Mouse (Mus musculus) midbrain, embryonic 10.5 days (tissue): ENCODE measurements around the gene Ptchd1. TPM values are rescaled to one million over a fixed set of nuclear protein-coding genes. Genes with fewer than 3 reads are reported as not detected.

Source experiments
- DNase-seq: peaks from one replicate; pipeline ENCODE4 v3.0.0-alpha.2; 2017; ENCODE audit warnings: low spot score
- H3K27ac ChIP-seq: fragments of 300-500 bp; sonication (generic); replicated peaks from 2 replicates; pipeline ENCODE4 v1.5.1; 2016; ENCODE audit warnings: mild to moderate bottlenecking
- H3K27me3 ChIP-seq: fragments of 300-500 bp; sonication (generic); 2 replicates; pipeline ENCODE4 v1.6.1; 2016; ENCODE audit warnings: low read depth, mild to moderate bottlenecking; ENCODE audit not compliant: poor library complexity, severe bottlenecking
- H3K36me3 ChIP-seq: fragments of 300-500 bp; sonication (generic); 2 replicates; pipeline ENCODE4 v1.6.1; 2016; ENCODE audit warnings: mild to moderate bottlenecking, moderate library complexity
- H3K4me1 ChIP-seq: fragments of 300-500 bp; sonication (generic); 2 replicates; pipeline ENCODE4 v1.6.1; 2016
- H3K4me3 ChIP-seq: fragments of 300-500 bp; sonication (generic); 2 replicates; pipeline ENCODE4 v1.5.1; 2016; ENCODE audit warnings: mild to moderate bottlenecking, moderate library complexity
- H3K9me3 ChIP-seq: fragments of 300-500 bp; sonication (generic); replicated peaks from 2 replicates; pipeline ENCODE4 v1.6.1; 2016; ENCODE audit warnings: mild to moderate bottlenecking
- WGBS: fragments of 180-500 bp; shearing (Covaris S2); methylation state at CpG from one replicate; pipeline ENCODE4 v1.1.7; 2016; 5-methylcytosine and 5-hydroxymethylcytosine counted together
- polyA plus RNA-seq: library from polyadenylated mRNA; unstranded; fragments of >200 nt; fragmentation: Nextera tagmentation; extraction: Ambion mirVana; gene quantifications from 2 replicates; pipeline ENCODE4 v1.2.1, GENCODE M21; 2016

Gene Ptchd1
- polyA plus RNA-seq, 1 experiment from 2014 or later, result 0.72 TPM

DNA sequence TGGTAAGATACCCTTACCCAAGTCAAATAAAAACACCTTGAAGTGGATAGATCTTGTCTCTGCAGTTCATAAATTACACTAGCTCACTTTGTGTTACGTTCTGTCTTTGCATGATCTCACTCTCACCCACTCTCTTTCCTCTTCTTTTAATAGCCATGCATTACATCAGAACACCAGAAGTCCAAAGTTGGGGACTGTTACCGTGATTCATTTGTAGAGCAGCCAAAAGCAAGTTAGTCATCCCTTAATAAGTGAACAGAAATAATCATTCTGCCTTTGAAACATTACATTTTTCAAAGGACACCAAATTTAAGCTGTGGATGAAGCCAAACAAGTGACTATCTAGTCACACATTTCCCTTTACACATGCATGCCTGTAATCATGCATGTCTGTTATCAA lies 31.1 kb downstream of the Ptchd1 start:
- Histone ChIP-seq H3K9me3 (no peaks in the 10 kb centered on the region), H3K4me1 (no peaks in the 10 kb centered on the region), H3K27ac (no peak overlapping the region), H3K36me3 (no peaks in the 10 kb centered on the region), H3K27me3 (no peaks in the 10 kb centered on the region), H3K4me3 (no peak overlapping the region)
- 86% methylated on average over 2 of the region's 2 CpGs for WGBS
- DNase-seq, result no peak

DNA sequence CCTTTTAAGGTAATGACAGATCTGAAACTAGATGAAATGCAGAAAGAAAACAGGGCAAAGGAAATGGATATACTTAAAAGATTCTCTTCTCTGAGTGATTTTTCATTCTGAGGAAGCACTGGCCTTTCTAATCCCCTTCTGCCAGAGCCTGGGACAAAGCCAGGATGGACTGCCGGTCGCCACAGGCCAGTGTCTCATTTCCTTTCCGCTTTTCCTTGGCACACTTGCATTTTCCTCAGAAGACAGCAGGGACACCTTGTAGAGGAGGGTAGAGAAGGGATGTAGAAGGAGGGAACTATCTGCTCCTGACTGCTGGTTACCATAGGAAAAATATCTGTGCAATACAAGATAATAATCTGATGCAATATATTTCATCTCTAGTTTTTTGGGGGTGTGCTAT lies 32.1 kb downstream of the Ptchd1 start:
- Histone ChIP-seq H3K27me3 (no peaks in the 10 kb centered on the region), H3K36me3 (no peaks in the 10 kb centered on the region), H3K4me3 (no peak overlapping the region), H3K4me1 (no peaks in the 10 kb centered on the region), H3K9me3 (no peaks in the 10 kb centered on the region), H3K27ac (no peak overlapping the region)
- WGBS, result 81% methylated on average over 3 of the region's 3 CpGs
- no peak for DNase-seq

DNA sequence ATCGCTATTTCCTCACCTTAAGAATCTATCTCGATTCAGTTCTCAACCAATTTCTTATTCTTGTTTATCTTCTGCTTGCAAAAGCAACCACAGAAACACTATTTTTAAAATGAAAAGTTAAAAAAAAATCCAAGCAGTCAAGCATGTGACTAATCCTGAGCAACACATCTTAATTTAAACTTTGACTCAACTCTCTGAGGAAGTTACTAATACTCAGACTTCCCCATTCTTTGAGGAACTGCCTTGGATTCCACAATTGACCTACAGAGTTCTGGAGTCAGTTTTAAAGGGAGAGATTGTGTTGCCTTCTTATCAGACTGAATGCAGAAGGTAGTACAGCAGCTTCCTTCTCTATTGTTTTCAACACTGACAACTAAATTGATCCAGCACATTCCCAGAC lies 39.0 kb downstream of the Ptchd1 start:
- Histone ChIP-seq H3K27ac (no peak overlapping the region), H3K9me3 (no peaks in the 10 kb centered on the region), H3K36me3 (no peaks in the 10 kb centered on the region), H3K4me1 (no peaks in the 10 kb centered on the region), H3K4me3 (no peak overlapping the region), H3K27me3 (no peaks in the 10 kb centered on the region)
- DNase-seq, result no peak
- 93% methylated on average over 2 of the region's 2 CpGs for WGBS

DNA sequence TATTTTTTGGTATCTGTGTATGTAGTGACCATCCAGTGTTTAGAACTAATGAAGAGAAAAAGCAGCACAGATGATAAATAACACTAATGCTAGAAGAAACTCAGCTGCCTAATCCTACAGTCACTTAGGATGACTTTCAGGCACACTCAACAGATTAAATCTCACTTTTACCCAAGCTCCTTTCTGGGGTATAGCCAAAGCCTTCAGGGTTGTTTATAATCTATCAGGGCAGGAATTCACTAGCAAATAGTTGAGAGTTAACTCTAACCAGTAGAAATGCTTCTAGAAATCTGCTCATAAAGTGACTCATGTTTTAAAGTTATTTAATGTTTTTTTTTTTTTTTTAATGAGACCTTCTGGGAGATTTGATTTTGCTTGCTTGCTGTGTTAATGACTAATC lies 43.8 kb downstream of the Ptchd1 start:
- Histone ChIP-seq H3K9me3 (no peaks in the 10 kb centered on the region), H3K4me1 (no peaks in the 10 kb centered on the region), H3K36me3 (no peaks in the 10 kb centered on the region), H3K27ac (no peak overlapping the region), H3K4me3 (no peak overlapping the region), H3K27me3 (no peaks in the 10 kb centered on the region)
- DNase-seq, result no peak

DNA sequence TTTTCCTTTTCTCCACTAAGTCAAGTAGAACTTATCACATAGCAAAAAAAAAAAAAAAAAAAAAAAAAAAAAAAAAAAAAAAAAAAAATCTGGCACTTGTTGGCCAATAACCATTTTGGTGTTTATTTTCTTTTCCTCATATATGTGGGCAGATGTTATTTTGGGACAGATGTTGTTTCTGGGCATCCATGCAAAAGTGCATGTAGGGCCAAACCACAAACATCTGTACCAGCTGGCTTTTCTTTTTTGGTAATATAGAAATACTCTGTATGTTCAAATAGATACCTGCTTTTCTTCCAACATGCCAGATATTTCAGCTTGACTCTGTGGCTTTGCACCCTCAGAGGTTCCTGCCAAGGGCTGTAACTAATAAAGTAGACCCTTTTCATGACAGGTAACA lies 51.2 kb downstream of the Ptchd1 start:
- H3K4me3 ChIP-seq, result no peak overlapping the region
- H3K4me1 ChIP-seq, result no peaks in the 10 kb centered on the region
- H3K36me3 ChIP-seq, result no peaks in the 10 kb centered on the region
- H3K27ac ChIP-seq, result no peak overlapping the region
- no peak for DNase-seq
- no peaks in the 10 kb centered on the region for H3K27me3 ChIP-seq
- H3K9me3 ChIP-seq, result no peaks in the 10 kb centered on the region

DNA sequence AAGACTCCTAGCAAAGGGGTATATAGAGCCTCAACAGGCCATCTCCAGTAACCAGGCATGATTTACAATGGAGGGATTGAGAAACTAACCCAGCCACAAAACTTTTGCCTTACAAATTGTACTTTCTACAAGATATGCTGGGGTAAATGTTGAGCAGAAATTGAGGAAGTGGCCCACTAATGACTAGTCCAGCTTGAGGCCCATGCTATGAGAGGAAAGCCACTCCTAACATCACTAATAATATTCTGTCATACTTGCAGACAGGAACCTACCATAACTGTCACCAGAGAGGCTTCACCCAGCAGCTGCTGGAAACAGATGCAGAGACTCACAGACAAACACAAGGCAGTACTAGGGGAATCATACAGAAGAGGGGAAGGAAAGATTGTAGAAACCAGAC lies 79.8 kb downstream of the Ptchd1 start:
- no peaks in the 10 kb centered on the region for H3K27me3 ChIP-seq
- no peak overlapping the region for H3K27ac ChIP-seq
- no peak overlapping the region for H3K4me3 ChIP-seq
- no peaks in the 10 kb centered on the region for H3K9me3 ChIP-seq
- H3K36me3 ChIP-seq, result no peaks in the 10 kb centered on the region
- DNase-seq, result no peak
- no peaks in the 10 kb centered on the region for H3K4me1 ChIP-seq

Other genes with a start within 250 kb of the Ptchd1 start
- not detected in 2 replicates for gene Gm15155, start 927 bp upstream of the Ptchd1 start, polyA plus RNA-seq